Mouse (Mus musculus): ENCODE data around the gene Cenpn. TPM values are rescaled to one million over a fixed set of nuclear protein-coding genes. Genes with fewer than 3 reads are reported as not detected.

Gene Cenpn
- total RNA-seq, 2 experiments from 2014 or later = 16.8 to 18.7 TPM

Other genes with a start within 250 kb of the Cenpn start
- gene Cdyl2, start 188.7 kb upstream of the Cenpn start, total RNA-seq (2021) = 10 to 100 TPM; 10.1 to 10.9 TPM
- 10 to 100 TPM; 32.8 to 33.6 TPM for gene Cmc2, start 275 bp upstream of the Cenpn start, total RNA-seq (2021)
- 10 to 100 TPM; 20.9 to 23.2 TPM for gene Atmin, start 21.7 kb downstream of the Cenpn start, total RNA-seq (2021)
- 1 to 10 TPM in 1 of 2 experiments, under 1 TPM in 1; 0.96 to 1.5 TPM for gene 1700030J22Rik, start 57.2 kb downstream of the Cenpn start, total RNA-seq (2021)
- gene Gcsh, start 71.8 kb downstream of the Cenpn start, total RNA-seq (2021) = 10 to 100 TPM; 93.6 to 96.6 TPM
- gene Pkd1l2, start 160.7 kb downstream of the Cenpn start, total RNA-seq (2021) = 1 to 10 TPM; 1.5 to 3.1 TPM
- 1 to 10 TPM in 1 of 2 experiments, under 1 TPM in 1; 0.62 to 2.0 TPM for gene Bco1, start 174.1 kb downstream of the Cenpn start, total RNA-seq (2021)
- 10 to 100 TPM; 14.9 to 16.4 TPM for gene Gan, start 236.4 kb downstream of the Cenpn start, total RNA-seq (2021)

All from adrenal gland, postnatal 4 days (tissue).